ENCODE assay signal across 10 mouse cellular contexts in the genomic region with DNA sequence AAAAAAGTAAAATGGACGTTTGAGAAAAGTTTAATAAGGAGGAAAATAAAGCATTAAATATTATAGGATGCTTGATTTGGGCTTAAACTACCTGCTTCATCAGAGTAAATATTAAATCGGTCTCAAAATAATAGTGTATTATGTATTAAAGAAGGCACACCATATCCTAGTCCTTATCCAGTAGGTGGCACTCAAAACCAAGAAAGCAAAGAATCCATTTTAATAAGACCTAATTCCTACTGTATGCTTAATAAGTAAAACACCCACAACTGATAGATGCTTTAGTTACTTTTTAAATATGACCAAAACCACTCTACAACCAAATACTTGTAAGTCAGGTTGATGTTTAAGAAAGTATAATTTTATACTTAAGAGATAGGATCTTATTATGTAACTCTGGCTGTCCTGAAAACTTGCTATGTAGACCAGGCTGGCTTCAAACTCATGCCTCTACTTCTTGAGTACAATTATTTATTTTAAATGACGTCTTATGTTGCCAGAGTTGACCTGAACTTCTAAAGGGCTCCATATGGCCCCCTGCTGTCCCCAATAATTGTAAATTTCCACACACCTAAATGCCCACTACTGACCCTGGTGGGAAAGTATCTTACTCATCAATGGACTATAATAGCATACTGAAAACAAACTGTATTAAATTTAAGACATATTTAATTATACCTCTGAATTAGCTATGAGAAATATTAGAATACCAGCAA. TPM values are rescaled to one million over a fixed set of nuclear protein-coding genes. Genes with fewer than 3 reads are reported as not detected.
DNase-seq lines count a peak whose midpoint lies in the region; ATAC-seq and TF ChIP-seq lines count a peak whose summit lies in the region.
"Had no signal": no experiment of that assay in that cellular context is flagged by ENCODE, and none has a peak within 500 bp of the region (broad histone marks: within the 10 kb centered on the region; RNA-seq: fewer than 3 reads in every experiment).

No protein-coding gene starts in this region.

- 5% methylated on average over 3 of the region's 3 CpGs for WGBS in lung, adult 2 months
- WGBS in forebrain, embryonic 16.5 days = 7% methylated on average over 3 of the region's 3 CpGs

- DNase-seq in cerebellum, adult 9-10 months = peak; percentile 82
- DNase-seq in lung, adult 2 months = no peak
- no peak for DNase-seq in lung, postnatal 4 days
- DNase-seq in retina, embryonic 14.5 days (ENCODE audit: low spot score) = peak; percentile 80
- no peak for DNase-seq in right cerebral cortex, postnatal 10 days (ENCODE audit: low spot score in 2 of 2)
- DNase-seq in layer of hippocampus, adult 11-12 months (ENCODE audit: low spot score) = no peak

- no peak for ATAC-seq in cerebellum, adult (ENCODE audit: insufficient number of reproducible peaks, low FRiP score, low TSS enrichment)
- ATAC-seq in forebrain, embryonic 16.5 days = peak; percentile 56

- peaks cover 14% of the 10 kb centered on the region for H3K9me3 ChIP-seq in forebrain, embryonic 16.5 days (ENCODE audit: control insufficient read depth, low read length)

- no peaks in the 10 kb centered on the region for H3K27me3 ChIP-seq in forebrain, embryonic 16.5 days (replicated peaks; ENCODE audit: control insufficient read depth, insufficient read depth, low read length)
- H3K27me3 ChIP-seq: embryonic facial prominence, embryonic 12.5 days had no signal

- H3K4me2 ChIP-seq in forebrain, embryonic 16.5 days (ENCODE audit: low read length) = no peak overlapping the region

- TF ChIP-seq CTCF in lung, adult 2 months (IDR thresholded peaks at IDR 0.05; ENCODE audit: insufficient read depth, low read length) = peak; percentile 33; the same call in 1 of the 2 replicates

- H3K36me3 ChIP-seq in forebrain, embryonic 16.5 days (ENCODE audit: control insufficient read depth, insufficient read depth) = no peaks in the 10 kb centered on the region
- H3K36me3 ChIP-seq: embryonic facial prominence, embryonic 12.5 days had no signal

- H3K4me1 ChIP-seq in lung, adult 2 months (ENCODE audit: control insufficient read depth, insufficient read depth, low read length) = no peaks in the 10 kb centered on the region
- H3K4me1 ChIP-seq in forebrain, embryonic 16.5 days (replicated peaks; ENCODE audit: control insufficient read depth, insufficient read depth, low read length) = peaks cover 3% of the 10 kb centered on the region; the same call in 1 of the 2 replicates
- H3K4me1 ChIP-seq: embryonic facial prominence, embryonic 12.5 days had no signal

- no peak overlapping the region for H3K27ac ChIP-seq in forebrain, embryonic 16.5 days (ENCODE audit: low read length)
- H3K27ac ChIP-seq: embryonic facial prominence, embryonic 12.5 days had no signal

- TF ChIP-seq POLR2A in lung, adult 2 months (IDR thresholded peaks at IDR 0.05; ENCODE audit: borderline replicate concordance, extremely low read depth, low read depth, low read length) = no peak

- H3K4me3 ChIP-seq in lung, adult 2 months (replicated peaks; ENCODE audit: extremely low read depth, low read depth, low read length) = no peak overlapping the region
- no peak overlapping the region for H3K4me3 ChIP-seq in forebrain, embryonic 16.5 days (replicated peaks; ENCODE audit: low read length)

- no peak overlapping the region for H3K9ac ChIP-seq in forebrain, embryonic 16.5 days (replicated peaks; ENCODE audit: low read depth, low read length)

RNA-seq across cellular contexts. Expression of gene Dazl, which starts 1.8 kb away (rescaled TPM):
- polyA plus RNA-seq in lung, adult 2 months (2012; rRNA removed) = not detected in 2 replicates
- polyA plus RNA-seq in forebrain, embryonic 16.5 days (2015; fragmentation: Nextera tagmentation; extraction: Ambion mirVana) = 0.58 and 0.60 TPM in 2 replicates
- polyA plus RNA-seq: C2C12 had no signal

Comparison
In these comparisons a context has a peak if more than half of its experiments do, and no peak if none do; other contexts are left out.
1. DNase-seq: peak in cerebellum, adult 9-10 months (single experiment) and retina, embryonic 14.5 days (single experiment); none in lung, adult 2 months (single experiment), lung, postnatal 4 days (0 of 2), right cerebral cortex, postnatal 10 days (0 of 2) and layer of hippocampus, adult 11-12 months (single experiment).